Mouse (Mus musculus) urinary bladder, adult 18-20 months (tissue): Measurements from ENCODE around the gene Luc7l2.

Source experiments
- DNase-seq, 2 experiments: peaks; one replicate each; pipeline ENCODE4 v3.0.0; 2022; ENCODE audit warnings: low spot score in 2 of 2, mixed read lengths in 2 of 2

The Luc7l2 gene

GRCm38 (mm10) chr6:38650263-38650937 is 99.3 kb downstream of the Luc7l2 start:
- peak; percentile 26 to 41 for DNase-seq
